In the genomic region with DNA sequence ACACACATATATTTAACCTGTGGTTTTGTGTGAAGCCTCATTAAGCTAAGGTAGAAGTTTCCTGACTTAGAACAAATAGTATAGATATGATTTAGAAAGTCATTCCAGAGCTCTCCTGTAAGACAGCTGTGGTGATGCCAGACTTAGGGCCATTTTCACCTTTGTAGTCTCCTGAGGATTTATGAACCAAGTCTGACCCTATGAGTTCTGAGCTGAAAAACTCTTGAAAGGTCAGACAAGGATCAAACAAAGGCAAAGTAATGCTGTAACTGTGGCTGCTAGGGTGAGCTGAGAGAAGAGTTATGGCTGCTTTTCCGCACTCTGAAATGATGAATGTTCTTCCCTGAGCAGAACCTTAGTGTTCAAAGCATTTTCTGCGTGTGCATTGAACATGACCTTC, we compare ENCODE assay signal across 28 mouse cellular contexts. TPM values are rescaled to one million over a fixed set of nuclear protein-coding genes. Genes with fewer than 3 reads are reported as not detected.
DNase-seq lines count a peak whose midpoint lies in the region; ATAC-seq and TF ChIP-seq lines count a peak whose summit lies in the region.
"Had no signal": no experiment of that assay in that cellular context is flagged by ENCODE, and none has a peak within 500 bp of the region (broad histone marks: within the 10 kb centered on the region; RNA-seq: fewer than 3 reads in every experiment).

No protein-coding gene starts in this region.

- peak; percentile 68 for ATAC-seq in kidney, embryonic 14.5 days (ENCODE audit: low FRiP score, low TSS enrichment)
- ATAC-seq: forebrain, embryonic 16.5 days; midbrain, embryonic 15.5 days had no signal

- no peak for DNase-seq in kidney, adult 9 months
- peak; percentile 5 for DNase-seq in adrenal gland, postnatal 10 days
- peak; percentile 17 for DNase-seq in adrenal gland, postnatal 14 days
- peak; percentile 42 for DNase-seq in hindlimb bud, embryonic 11.5 days (ENCODE audit: extremely low spot score, low read depth, low spot score)
- DNase-seq in cerebellum, adult 2 months, result no peak
- DNase-seq: B cell, adult 2 months; cerebellum, adult 9-11 months; heart, adult 2 months; heart, postnatal 4 days; kidney, adult 18-20 months; kidney, postnatal 4 days; left cerebral cortex, postnatal 4 days; liver; lung, adult 2 months; lung, postnatal 10 days; right cerebral cortex, postnatal 25 days had no signal

- 12% methylated on average over 2 of the region's 2 CpGs for WGBS in kidney, embryonic 14.5 days
- 92% methylated on average over 2 of the region's 2 CpGs for WGBS in cerebellum, adult 2 months

- no peak overlapping the region for H3K9ac ChIP-seq in kidney, embryonic 14.5 days (ENCODE audit: low read depth, low read length)
- H3K9ac ChIP-seq: embryonic facial prominence, embryonic 13.5 days; heart, embryonic 12.5 days; hindbrain, embryonic 13.5 days; liver, embryonic 14.5 days; midbrain, embryonic 15.5 days; neural tube, embryonic 15.5 days; stomach, embryonic 15.5 days had no signal

- H3K4me2 ChIP-seq in kidney, embryonic 14.5 days (replicated peaks; ENCODE audit: low read depth, low read length), result no peak overlapping the region
- H3K4me2 ChIP-seq: embryonic facial prominence, embryonic 13.5 days; heart, embryonic 12.5 days; hindbrain, embryonic 13.5 days; midbrain, embryonic 15.5 days; neural tube, embryonic 15.5 days; stomach, embryonic 15.5 days had no signal

- no peak overlapping the region for H3K4me3 ChIP-seq in kidney, embryonic 14.5 days (ENCODE audit: low read length)
- H3K4me3 ChIP-seq in cerebellum, adult 2 months (replicated peaks; ENCODE audit: insufficient read depth, low read depth, low read length), result no peak overlapping the region
- H3K4me3 ChIP-seq: embryonic facial prominence, embryonic 13.5 days; forebrain, embryonic 10.5 days; heart, adult 2 months; heart, embryonic 12.5 days; hindbrain, embryonic 13.5 days; midbrain, embryonic 15.5 days; neural tube, embryonic 15.5 days; stomach, embryonic 15.5 days had no signal

- H3K4me1 ChIP-seq in kidney, embryonic 14.5 days (ENCODE audit: control insufficient read depth, insufficient read depth, low read length), result 0 out of 2 replicates have a peak, but pooled peaks cover 3% of the 10 kb centered on the region
- no peaks in the 10 kb centered on the region for H3K4me1 ChIP-seq in cerebellum, adult 2 months (ENCODE audit: control insufficient read depth, insufficient read depth, low read length)
- H3K4me1 ChIP-seq: embryonic facial prominence, embryonic 13.5 days; hindbrain, embryonic 13.5 days; neural tube, embryonic 15.5 days; stomach, embryonic 15.5 days had no signal

- no peaks in the 10 kb centered on the region for H3K36me3 ChIP-seq in kidney, embryonic 14.5 days (ENCODE audit: control insufficient read depth, insufficient read depth, low read length)
- H3K36me3 ChIP-seq: embryonic facial prominence, embryonic 13.5 days; forebrain, embryonic 10.5 days; heart, embryonic 12.5 days; hindbrain, embryonic 13.5 days; midbrain, embryonic 15.5 days; neural tube, embryonic 15.5 days; stomach, embryonic 15.5 days had no signal

- H3K27me3 ChIP-seq in kidney, embryonic 14.5 days (ENCODE audit: control insufficient read depth, insufficient read depth, low read length), result no peaks in the 10 kb centered on the region
- no peaks in the 10 kb centered on the region for H3K27me3 ChIP-seq in cerebellum, adult 2 months (ENCODE audit: control insufficient read depth, insufficient read depth, low read length)
- H3K27me3 ChIP-seq: embryonic facial prominence, embryonic 13.5 days; heart, embryonic 12.5 days; hindbrain, embryonic 13.5 days; midbrain, embryonic 15.5 days; neural tube, embryonic 15.5 days; stomach, embryonic 15.5 days had no signal

- no peak for TF ChIP-seq CTCF in cerebellum, adult 2 months (IDR thresholded peaks at IDR 0.05; ENCODE audit: borderline replicate concordance, insufficient read depth, low read depth, low read length)

- no peak overlapping the region for H3K27ac ChIP-seq in kidney, embryonic 14.5 days (ENCODE audit: low read depth, low read length)
- H3K27ac ChIP-seq in cerebellum, adult 2 months (ENCODE audit: insufficient read depth, low read length), result no peak overlapping the region
- H3K27ac ChIP-seq: embryonic facial prominence, embryonic 13.5 days; forebrain, embryonic 10.5 days; heart, adult 2 months; hindbrain, embryonic 13.5 days; liver, embryonic 14.5 days; macrophage; midbrain, embryonic 15.5 days; neural tube, embryonic 15.5 days; stomach, embryonic 15.5 days had no signal

- TF ChIP-seq POLR2A in cerebellum, adult 2 months (IDR thresholded peaks at IDR 0.05; ENCODE audit: borderline replicate concordance, insufficient read depth, low read length), result no peak

- no peaks in the 10 kb centered on the region for H3K9me3 ChIP-seq in kidney, embryonic 14.5 days (ENCODE audit: control insufficient read depth, low read length)
- H3K9me3 ChIP-seq: embryonic facial prominence, embryonic 13.5 days; forebrain, embryonic 10.5 days; heart, embryonic 12.5 days; hindbrain, embryonic 13.5 days; midbrain, embryonic 15.5 days; neural tube, embryonic 15.5 days; stomach, embryonic 15.5 days had no signal

RNA-seq across cellular contexts. Expression of gene Stxbp6, which starts 58.9 kb away (rescaled TPM):
- 34.1 and 40.7 TPM in 2 replicates for polyA plus RNA-seq in kidney, embryonic 14.5 days (2014; fragmentation: Nextera tagmentation; extraction: Ambion mirVana)
- 10 to 100 TPM; 17.6 to 20.7 TPM for total RNA-seq in adrenal gland, postnatal 10 days (2021)
- total RNA-seq in adrenal gland, postnatal 14 days (2021), result 16.9 and 19.4 TPM in 2 replicates
- polyA plus RNA-seq in cerebellum, adult 2 months (2012; rRNA removed), result 17.4 and 26.5 TPM in 2 replicates
- total RNA-seq: megakaryocyte-erythroid progenitor cell, adult 5-6 weeks had no signal

Comparison
In these comparisons a context has a peak if more than half of its experiments do, and no peak if none do; other contexts are left out.
1. DNase-seq: peak in adrenal gland, postnatal 10 days (single experiment), adrenal gland, postnatal 14 days (single experiment) and hindlimb bud, embryonic 11.5 days (single experiment); none in kidney, adult 9 months (single experiment) and cerebellum, adult 2 months (0 of 2).